Mouse (Mus musculus): ENCODE measurements at regions not wholly inside any gene's neighbourhood (a gene's known extent, or its start where the extent isn't known, plus 50 kb on each side); places are given as distances from the start of the nearest gene placed in this dataset.
A peak's percentile ranks its signal among the peaks of the same experiment; 100 is the strongest.
"Not testable (repeated sequence)": the region's sequence is repeated elsewhere in the genome, so short reads cannot be mapped to it uniquely, and the experiment has no call there.

GRCm38 (mm10) chr8:78110003-78110649 lies 103.0 kb upstream of the Ttc29 start:
- no peak for DNase-seq
- H3K4me3 ChIP-seq (replicated peaks; ENCODE audit: extremely low read depth, low read depth, low read length), result no peak overlapping the region
- WGBS, result 85% methylated on average over 3 of the region's 3 CpGs
- TF ChIP-seq POLR2A (IDR thresholded peaks at IDR 0.05; ENCODE audit: borderline replicate concordance, extremely low read depth, low read depth, low read length) (no peak), CTCF (IDR thresholded peaks at IDR 0.05; ENCODE audit: insufficient read depth, low read length) (no peak)
- no peaks in the 10 kb centered on the region; the same call in 1 of the 2 replicates for H3K4me1 ChIP-seq (ENCODE audit: control insufficient read depth, insufficient read depth, low read length)

GRCm38 (mm10) chr8:78113105-78113504 lies 100.0 kb upstream of the Ttc29 start:
- Histone ChIP-seq H3K4me1 (ENCODE audit: control insufficient read depth, insufficient read depth, low read length) (no peaks in the 10 kb centered on the region; the same call in 1 of the 2 replicates), H3K4me3 (replicated peaks; ENCODE audit: extremely low read depth, low read depth, low read length) (no peak overlapping the region)
- 36% methylated on average over 12 of the region's 12 CpGs for WGBS
- DNase-seq, result no peak
- TF ChIP-seq POLR2A (IDR thresholded peaks at IDR 0.05; ENCODE audit: borderline replicate concordance, extremely low read depth, low read depth, low read length) (no peak), CTCF (IDR thresholded peaks at IDR 0.05; ENCODE audit: insufficient read depth, low read length) (no peak)

DNA sequence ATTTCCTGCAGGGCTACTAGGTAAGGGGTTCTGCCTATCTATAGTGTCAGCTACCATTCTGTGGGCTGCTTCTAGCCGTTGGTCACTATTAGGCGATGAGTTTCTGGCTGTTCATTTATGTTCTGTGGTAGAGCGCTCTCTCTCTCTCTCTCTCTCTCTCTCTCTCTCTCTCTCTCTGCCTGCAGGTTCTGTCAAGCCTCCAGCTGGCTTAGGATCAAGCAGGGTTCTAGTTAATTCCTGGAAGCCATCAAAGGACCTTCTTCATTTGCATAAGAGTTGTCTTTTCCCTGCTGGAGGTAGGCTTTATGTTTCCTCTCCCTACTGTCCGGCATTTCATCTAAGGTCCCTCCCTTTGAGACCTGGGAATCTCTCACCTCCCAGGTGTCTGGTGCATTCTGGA lies 98.6 kb upstream of the Ttc29 start:
- no peak overlapping the region for H3K4me3 ChIP-seq (replicated peaks; ENCODE audit: extremely low read depth, low read depth, low read length)
- H3K4me1 ChIP-seq (ENCODE audit: control insufficient read depth, insufficient read depth, low read length), result no peaks in the 10 kb centered on the region; the same call in 1 of the 2 replicates
- TF ChIP-seq CTCF (IDR thresholded peaks at IDR 0.05; ENCODE audit: insufficient read depth, low read length), result no peak
- TF ChIP-seq POLR2A (IDR thresholded peaks at IDR 0.05; ENCODE audit: borderline replicate concordance, extremely low read depth, low read depth, low read length), result no peak
- WGBS, result 45% methylated on average over 4 of the region's 4 CpGs
- DNase-seq, result no peak

GRCm38 (mm10) chr8:78117191-78117590 lies 95.9 kb upstream of the Ttc29 start:
- DNase-seq, result no peak
- TF ChIP-seq CTCF (IDR thresholded peaks at IDR 0.05; ENCODE audit: insufficient read depth, low read length) (no peak), POLR2A (IDR thresholded peaks at IDR 0.05; ENCODE audit: borderline replicate concordance, extremely low read depth, low read depth, low read length) (no peak)
- Histone ChIP-seq H3K4me3 (replicated peaks; ENCODE audit: extremely low read depth, low read depth, low read length) (no peak overlapping the region), H3K4me1 (ENCODE audit: control insufficient read depth, insufficient read depth, low read length) (no peaks in the 10 kb centered on the region; the same call in 1 of the 2 replicates)

DNA sequence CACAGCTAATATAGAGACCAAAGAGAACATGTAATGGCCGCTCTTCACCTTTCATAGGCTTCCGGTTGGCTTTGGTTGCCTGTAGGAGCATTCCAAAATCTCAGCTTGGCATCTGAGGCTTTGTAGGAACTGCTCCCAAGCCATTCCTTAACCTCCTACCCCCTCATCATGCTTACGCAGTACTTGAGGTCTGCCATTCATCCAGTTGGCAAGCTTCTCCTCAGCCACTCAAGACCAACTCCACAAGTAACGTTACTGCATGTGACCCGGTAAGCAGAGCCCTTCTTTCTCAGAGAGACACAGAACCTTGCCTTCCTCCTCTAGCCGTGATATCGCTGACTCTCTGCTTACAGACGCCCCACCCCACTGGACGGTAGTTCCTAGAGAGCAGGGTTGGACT lies 94.6 kb upstream of the Ttc29 start:
- TF ChIP-seq CTCF (IDR thresholded peaks at IDR 0.05; ENCODE audit: insufficient read depth, low read length) (no peak), POLR2A (IDR thresholded peaks at IDR 0.05; ENCODE audit: borderline replicate concordance, extremely low read depth, low read depth, low read length) (no peak)
- DNase-seq, result peak; percentile 29
- WGBS, result 66% methylated on average over 9 of the region's 9 CpGs

DNA sequence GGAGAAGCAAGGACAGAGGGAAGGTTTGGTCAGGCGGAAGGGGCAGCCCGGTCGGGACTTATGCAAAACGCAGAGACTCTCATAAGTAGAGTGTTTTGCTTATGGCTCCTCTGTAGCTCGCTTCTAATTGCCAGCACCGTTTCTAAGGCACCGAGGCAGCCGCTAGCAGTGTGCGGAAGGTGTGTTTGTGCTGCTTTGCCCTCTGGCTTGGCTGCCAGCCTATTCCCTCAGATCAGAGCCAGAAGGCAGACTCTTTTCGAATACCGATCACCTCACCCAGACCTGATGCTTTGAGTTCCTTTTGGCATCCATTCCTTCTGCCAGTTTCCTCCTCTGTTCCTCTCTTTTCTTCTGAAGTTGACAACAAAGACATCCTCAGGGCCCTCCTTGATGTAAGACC lies 93.4 kb upstream of the Ttc29 start:
- TF ChIP-seq CTCF (IDR thresholded peaks at IDR 0.05; ENCODE audit: insufficient read depth, low read length) (no peak), POLR2A (IDR thresholded peaks at IDR 0.05; ENCODE audit: borderline replicate concordance, extremely low read depth, low read depth, low read length) (no peak)
- DNase-seq, result no peak
- Histone ChIP-seq H3K4me3 (replicated peaks; ENCODE audit: extremely low read depth, low read depth, low read length) (no peak overlapping the region), H3K4me1 (ENCODE audit: control insufficient read depth, insufficient read depth, low read length) (no peaks in the 10 kb centered on the region)
- WGBS, result 64% methylated on average over 11 of the region's 11 CpGs

More for the DNA sequence above, 94.6 kb upstream of the Ttc29 start:
- no peak overlapping the region for H3K4me3 ChIP-seq (replicated peaks; ENCODE audit: extremely low read depth, low read depth, low read length)
- no peaks in the 10 kb centered on the region for H3K4me1 ChIP-seq (ENCODE audit: control insufficient read depth, insufficient read depth, low read length)

DNA sequence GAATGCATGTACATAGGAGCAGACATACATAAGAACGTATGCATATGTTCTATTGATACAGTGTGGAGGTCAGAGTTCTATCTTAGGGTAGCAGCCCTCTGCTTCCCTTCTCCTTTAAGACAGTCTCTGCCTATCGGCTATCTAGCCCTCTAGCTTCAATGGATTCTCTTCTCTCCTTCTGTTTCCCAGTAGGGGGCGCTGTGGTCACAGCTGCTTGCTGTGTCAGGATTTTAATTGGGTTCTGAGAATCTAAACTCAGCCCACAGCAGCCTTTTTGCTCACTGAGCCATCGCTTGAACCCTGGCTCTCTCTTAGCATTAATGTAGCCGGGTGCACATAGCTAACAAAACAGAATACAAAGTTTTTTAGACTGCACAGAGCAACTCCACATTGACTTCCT lies 88.8 kb upstream of the Ttc29 start:
- TF ChIP-seq POLR2A (IDR thresholded peaks at IDR 0.05; ENCODE audit: borderline replicate concordance, extremely low read depth, low read depth, low read length) (no peak), CTCF (IDR thresholded peaks at IDR 0.05; ENCODE audit: insufficient read depth, low read length) (peak; percentile 35; the same call in 1 of the 2 replicates)
- 53% methylated on average over 5 of the region's 5 CpGs for WGBS
- peak; percentile 28 for DNase-seq
- Histone ChIP-seq H3K4me1 (ENCODE audit: control insufficient read depth, insufficient read depth, low read length) (no peaks in the 10 kb centered on the region), H3K4me3 (replicated peaks; ENCODE audit: extremely low read depth, low read depth, low read length) (no peak overlapping the region)

GRCm38 (mm10) chr8:78127852-78128251 lies 85.2 kb upstream of the Ttc29 start:
- Histone ChIP-seq H3K4me1 (ENCODE audit: control insufficient read depth, insufficient read depth, low read length) (no peaks in the 10 kb centered on the region), H3K4me3 (replicated peaks; ENCODE audit: extremely low read depth, low read depth, low read length) (no peak overlapping the region)
- 16% methylated on average over 2 of the region's 2 CpGs for WGBS
- peak; percentile 61 for DNase-seq
- no peak for TF ChIP-seq POLR2A (IDR thresholded peaks at IDR 0.05; ENCODE audit: borderline replicate concordance, extremely low read depth, low read depth, low read length)
- TF ChIP-seq CTCF (IDR thresholded peaks at IDR 0.05; ENCODE audit: insufficient read depth, low read length), result peak; percentile 89

GRCm38 (mm10) chr8:78129061-78129460 lies 84.0 kb upstream of the Ttc29 start:
- 80% methylated on average over 5 of the region's 5 CpGs for WGBS
- TF ChIP-seq POLR2A (IDR thresholded peaks at IDR 0.05; ENCODE audit: borderline replicate concordance, extremely low read depth, low read depth, low read length), result no peak
- TF ChIP-seq CTCF (IDR thresholded peaks at IDR 0.05; ENCODE audit: insufficient read depth, low read length), result no peak
- no peaks in the 10 kb centered on the region for H3K4me1 ChIP-seq (ENCODE audit: control insufficient read depth, insufficient read depth, low read length)

DNA sequence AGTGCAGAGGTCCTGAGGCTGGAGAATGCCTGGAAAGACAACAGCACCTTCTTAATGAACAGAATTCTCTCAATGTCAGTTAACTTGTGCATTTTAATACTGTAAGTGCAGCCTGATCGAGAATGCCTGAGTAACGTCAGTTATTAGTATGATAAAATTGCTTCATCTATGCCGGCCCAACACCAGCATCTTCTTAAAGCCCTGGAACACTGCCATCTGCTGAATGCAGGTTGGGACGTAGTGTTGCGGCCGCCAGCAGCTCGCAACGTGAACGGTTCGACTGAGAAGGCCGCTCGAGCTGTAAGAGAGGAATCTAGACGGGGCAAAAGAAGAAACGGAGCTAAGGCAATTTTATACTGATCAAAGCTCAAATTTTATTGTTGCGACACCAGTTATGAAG lies 73.6 kb upstream of the Ttc29 start:
- not testable (repeated sequence) for H3K4me1 ChIP-seq (ENCODE audit: control insufficient read depth, insufficient read depth, low read length); DNase-seq; H3K4me3 ChIP-seq (replicated peaks; ENCODE audit: extremely low read depth, low read depth, low read length)
- 69% methylated on average over 14 of the region's 15 CpGs for WGBS

More at GRCm38 (mm10) chr8:78129061-78129460, 84.0 kb upstream of the Ttc29 start:
- no peak for DNase-seq
- no peak overlapping the region for H3K4me3 ChIP-seq (replicated peaks; ENCODE audit: extremely low read depth, low read depth, low read length)

Data from lung, adult 2 months (tissue).